Mouse (Mus musculus): ENCODE measurements at regions not wholly inside any gene's neighbourhood (a gene's known extent, or its start where the extent isn't known, plus 50 kb on each side); places are given as distances from the start of the nearest gene placed in this dataset.
"Not testable (repeated sequence)": the region's sequence is repeated elsewhere in the genome, so short reads cannot be mapped to it uniquely, and the experiment has no call there.

DNA sequence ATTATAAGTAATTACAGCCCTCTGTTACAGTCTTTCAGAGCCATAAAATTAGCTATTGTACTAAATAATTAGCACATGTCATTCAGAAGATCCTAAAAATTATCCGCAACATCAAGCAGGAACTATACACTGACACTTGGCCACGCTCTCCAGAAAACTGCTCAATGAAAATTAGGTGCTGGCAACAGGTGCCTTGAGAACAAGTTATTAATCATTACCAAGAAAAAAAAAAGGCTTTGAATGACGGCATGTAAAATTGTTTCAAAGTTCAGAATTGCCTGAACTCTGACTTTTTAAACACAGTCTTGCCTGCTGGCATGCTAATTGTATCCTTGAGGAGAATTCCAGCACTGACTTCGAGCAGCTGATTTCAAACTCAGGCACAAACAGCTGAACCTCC lies 316.6 kb downstream of the Vrk1 start:
- H3K27ac ChIP-seq (ENCODE audit: low read depth, low read length), result no peak overlapping the region
- no peak overlapping the region for H3K9ac ChIP-seq (ENCODE audit: low read depth, low read length)
- H3K4me1 ChIP-seq (ENCODE audit: control insufficient read depth, insufficient read depth, low read length), result no peaks in the 10 kb centered on the region
- no peak for ATAC-seq (replicated peaks; ENCODE audit: insufficient number of reproducible peaks, low FRiP score, low TSS enrichment)
- no peaks in the 10 kb centered on the region for H3K36me3 ChIP-seq (ENCODE audit: control insufficient read depth, insufficient read depth, low read length)
- 76% methylated on average over 4 of the region's 4 CpGs for WGBS (ENCODE audit: insufficient replicate concordance)
- H3K4me3 ChIP-seq (ENCODE audit: low read depth, low read length), result no peak overlapping the region
- H3K4me2 ChIP-seq, result no peak overlapping the region
- no peaks in the 10 kb centered on the region for H3K9me3 ChIP-seq (replicated peaks; ENCODE audit: control insufficient read depth, low read length)
- H3K27me3 ChIP-seq (ENCODE audit: control insufficient read depth, insufficient read depth, low read length), result no peaks in the 10 kb centered on the region

- Histone ChIP-seq H3K4me3 (ENCODE audit: low read depth, low read length) (no peak overlapping the region), H3K4me2 (no peak overlapping the region), H3K9me3 (replicated peaks; ENCODE audit: control insufficient read depth, low read length) (no peaks in the 10 kb centered on the region; the same call in 1 of the 2 replicates), H3K27ac (ENCODE audit: low read depth, low read length) (no peak overlapping the region), H3K4me1 (ENCODE audit: control insufficient read depth, insufficient read depth, low read length) (no peaks in the 10 kb centered on the region), H3K36me3 (ENCODE audit: control insufficient read depth, insufficient read depth, low read length) (no peaks in the 10 kb centered on the region), H3K27me3 (ENCODE audit: control insufficient read depth, insufficient read depth, low read length) (no peaks in the 10 kb centered on the region), H3K9ac (ENCODE audit: low read depth, low read length) (no peak overlapping the region)
- ATAC-seq (replicated peaks; ENCODE audit: insufficient number of reproducible peaks, low FRiP score, low TSS enrichment), result no peak
- 70% methylated on average over 5 of the region's 5 CpGs for WGBS (ENCODE audit: insufficient replicate concordance)
These were observed 317.3 kb downstream of the Vrk1 start for GRCm38 (mm10) chr12:106327351-106327750.

- no peaks in the 10 kb centered on the region for H3K4me1 ChIP-seq (ENCODE audit: control insufficient read depth, insufficient read depth, low read length)
- H3K9me3 ChIP-seq (replicated peaks; ENCODE audit: control insufficient read depth, low read length), result no peaks in the 10 kb centered on the region
- no peaks in the 10 kb centered on the region for H3K36me3 ChIP-seq (ENCODE audit: control insufficient read depth, insufficient read depth, low read length)
- H3K4me2 ChIP-seq, result no peak overlapping the region
- WGBS (ENCODE audit: insufficient replicate concordance), result 84% methylated on average over 9 of the region's 9 CpGs
- H3K9ac ChIP-seq (ENCODE audit: low read depth, low read length), result no peak overlapping the region
- H3K27ac ChIP-seq (ENCODE audit: low read depth, low read length), result no peak overlapping the region
- no peak for ATAC-seq (replicated peaks; ENCODE audit: insufficient number of reproducible peaks, low FRiP score, low TSS enrichment)
- no peaks in the 10 kb centered on the region for H3K27me3 ChIP-seq (ENCODE audit: control insufficient read depth, insufficient read depth, low read length)
- no peak overlapping the region for H3K4me3 ChIP-seq (ENCODE audit: low read depth, low read length)
These were observed 347.8 kb downstream of the Vrk1 start for GRCm38 (mm10) chr12:106357867-106358266.

DNA sequence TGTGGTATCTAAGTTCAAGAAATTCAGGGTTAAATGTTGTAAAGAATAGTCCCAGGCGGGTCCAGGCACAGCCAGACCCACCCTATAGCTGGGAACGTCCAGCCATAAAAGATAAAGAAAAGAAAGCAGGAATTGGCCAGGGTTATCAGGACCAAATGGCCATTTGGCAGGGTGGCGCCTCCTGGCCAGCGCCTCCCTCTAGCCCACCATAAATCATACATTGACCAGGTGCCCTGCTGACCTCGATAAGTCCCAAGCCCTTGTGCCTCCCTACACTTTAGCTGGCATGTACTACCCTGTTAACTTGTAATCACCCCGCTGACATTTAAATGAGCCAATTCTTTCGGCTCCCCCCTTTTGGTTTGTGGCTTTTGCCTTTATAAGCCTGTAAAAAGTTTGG lies 351.6 kb downstream of the Vrk1 start:
- not testable (repeated sequence) for H3K36me3 ChIP-seq (ENCODE audit: control insufficient read depth, insufficient read depth, low read length); H3K4me2 ChIP-seq; H3K27ac ChIP-seq (ENCODE audit: low read depth, low read length); H3K4me3 ChIP-seq (ENCODE audit: low read depth, low read length); H3K4me1 ChIP-seq (ENCODE audit: control insufficient read depth, insufficient read depth, low read length); ATAC-seq (replicated peaks; ENCODE audit: insufficient number of reproducible peaks, low FRiP score, low TSS enrichment); H3K9ac ChIP-seq (ENCODE audit: low read depth, low read length); H3K9me3 ChIP-seq (replicated peaks; ENCODE audit: control insufficient read depth, low read length); H3K27me3 ChIP-seq (ENCODE audit: control insufficient read depth, insufficient read depth, low read length)
- 62% methylated on average over 7 of the region's 7 CpGs for WGBS (ENCODE audit: insufficient replicate concordance)

DNA sequence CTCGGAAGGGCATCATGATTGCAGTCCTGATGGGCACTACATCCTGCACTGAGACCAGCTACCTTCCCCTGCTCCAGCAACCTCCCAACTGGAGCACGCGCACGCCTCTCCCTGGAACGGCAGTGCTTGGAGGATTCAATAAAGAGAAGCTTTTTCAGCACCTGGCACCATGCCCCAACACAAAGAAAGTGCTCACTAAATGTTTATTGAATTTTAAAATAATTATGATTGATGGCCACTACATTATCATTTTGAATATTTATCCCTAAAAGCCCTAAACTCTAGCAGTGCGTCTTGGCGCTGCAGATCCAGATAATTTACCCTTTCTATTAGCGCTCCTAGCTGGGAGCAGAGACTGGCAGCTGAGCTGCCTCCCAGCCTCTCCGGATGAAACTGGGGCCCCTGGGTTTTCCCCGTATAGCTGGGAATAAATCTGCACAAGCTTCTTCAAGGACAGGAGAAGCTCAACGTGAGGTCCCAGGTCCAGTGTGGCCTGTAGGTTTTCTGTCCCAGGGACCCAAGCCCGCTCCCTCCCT lies 364.9 kb downstream of the Vrk1 start:
- Histone ChIP-seq H3K4me1 (ENCODE audit: control insufficient read depth, insufficient read depth, low read length) (no peaks in the 10 kb centered on the region), H3K4me2 (no peak overlapping the region), H3K9me3 (replicated peaks; ENCODE audit: control insufficient read depth, low read length) (no peaks in the 10 kb centered on the region), H3K4me3 (ENCODE audit: low read depth, low read length) (no peak overlapping the region), H3K27ac (ENCODE audit: low read depth, low read length) (no peak overlapping the region), H3K9ac (ENCODE audit: low read depth, low read length) (no peak overlapping the region), H3K27me3 (ENCODE audit: control insufficient read depth, insufficient read depth, low read length) (no peaks in the 10 kb centered on the region; the same call in 1 of the 2 replicates), H3K36me3 (ENCODE audit: control insufficient read depth, insufficient read depth, low read length) (no peaks in the 10 kb centered on the region)
- 61% methylated on average over 12 of the region's 12 CpGs for WGBS (ENCODE audit: insufficient replicate concordance)
- ATAC-seq (replicated peaks; ENCODE audit: insufficient number of reproducible peaks, low FRiP score, low TSS enrichment), result no peak

DNA sequence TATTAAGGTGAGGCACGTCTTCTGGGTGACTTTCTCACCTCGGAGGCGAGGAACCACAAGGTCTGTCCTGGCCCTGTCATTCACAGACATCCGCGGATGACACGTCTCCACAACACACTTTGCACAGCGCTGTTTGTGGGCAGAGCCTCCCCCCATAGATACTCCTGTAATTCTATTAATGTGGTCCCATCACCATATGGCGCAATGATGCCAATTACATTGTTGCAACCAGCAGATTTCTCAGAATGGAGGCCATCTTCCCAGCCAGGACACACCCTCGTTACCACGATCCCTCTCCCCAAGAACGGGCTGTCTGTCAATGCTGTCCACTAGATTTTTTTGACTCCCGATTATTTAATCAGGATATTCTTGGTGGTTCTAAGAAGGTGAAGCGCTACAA lies 365.9 kb downstream of the Vrk1 start:
- WGBS (ENCODE audit: insufficient replicate concordance), result 86% methylated on average over 13 of the region's 13 CpGs
- no peak overlapping the region for H3K27ac ChIP-seq (ENCODE audit: low read depth, low read length)

DNA sequence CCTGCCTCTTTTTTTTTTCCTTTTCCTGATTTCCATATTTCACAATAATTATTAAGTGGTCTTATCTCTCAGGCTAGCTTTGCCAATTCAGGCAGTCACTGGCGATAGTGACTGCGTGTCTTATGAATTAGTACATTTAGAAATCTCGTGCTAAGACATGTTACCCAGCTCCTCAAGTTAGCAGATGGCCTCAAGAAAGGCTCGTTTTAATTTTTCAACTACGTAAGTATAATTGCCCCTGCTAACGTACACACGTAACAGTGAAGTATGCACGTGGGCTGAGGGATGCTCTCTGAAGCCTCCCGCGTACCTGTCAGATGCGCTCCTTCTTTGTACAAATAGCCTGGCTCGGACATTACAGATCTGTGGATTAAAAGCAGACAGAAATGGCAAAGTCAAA lies 366.8 kb downstream of the Vrk1 start:
- 86% methylated on average over 12 of the region's 12 CpGs for WGBS (ENCODE audit: insufficient replicate concordance)
- Histone ChIP-seq H3K9me3 (replicated peaks; ENCODE audit: control insufficient read depth, low read length) (no peaks in the 10 kb centered on the region), H3K9ac (ENCODE audit: low read depth, low read length) (no peak overlapping the region), H3K4me2 (no peak overlapping the region), H3K27me3 (ENCODE audit: control insufficient read depth, insufficient read depth, low read length) (no peaks in the 10 kb centered on the region; the same call in 1 of the 2 replicates), H3K4me1 (ENCODE audit: control insufficient read depth, insufficient read depth, low read length) (no peaks in the 10 kb centered on the region), H3K4me3 (ENCODE audit: low read depth, low read length) (no peak overlapping the region), H3K36me3 (ENCODE audit: control insufficient read depth, insufficient read depth, low read length) (no peaks in the 10 kb centered on the region), H3K27ac (ENCODE audit: low read depth, low read length) (no peak overlapping the region)
- no peak for ATAC-seq (replicated peaks; ENCODE audit: insufficient number of reproducible peaks, low FRiP score, low TSS enrichment)

More for the DNA sequence above, 365.9 kb downstream of the Vrk1 start:
- ATAC-seq (replicated peaks; ENCODE audit: insufficient number of reproducible peaks, low FRiP score, low TSS enrichment), result no peak
- Histone ChIP-seq H3K4me3 (ENCODE audit: low read depth, low read length) (no peak overlapping the region), H3K4me2 (no peak overlapping the region), H3K27me3 (ENCODE audit: control insufficient read depth, insufficient read depth, low read length) (no peaks in the 10 kb centered on the region; the same call in 1 of the 2 replicates), H3K4me1 (ENCODE audit: control insufficient read depth, insufficient read depth, low read length) (no peaks in the 10 kb centered on the region), H3K36me3 (ENCODE audit: control insufficient read depth, insufficient read depth, low read length) (no peaks in the 10 kb centered on the region), H3K9ac (ENCODE audit: low read depth, low read length) (no peak overlapping the region), H3K9me3 (replicated peaks; ENCODE audit: control insufficient read depth, low read length) (no peaks in the 10 kb centered on the region)

DNA sequence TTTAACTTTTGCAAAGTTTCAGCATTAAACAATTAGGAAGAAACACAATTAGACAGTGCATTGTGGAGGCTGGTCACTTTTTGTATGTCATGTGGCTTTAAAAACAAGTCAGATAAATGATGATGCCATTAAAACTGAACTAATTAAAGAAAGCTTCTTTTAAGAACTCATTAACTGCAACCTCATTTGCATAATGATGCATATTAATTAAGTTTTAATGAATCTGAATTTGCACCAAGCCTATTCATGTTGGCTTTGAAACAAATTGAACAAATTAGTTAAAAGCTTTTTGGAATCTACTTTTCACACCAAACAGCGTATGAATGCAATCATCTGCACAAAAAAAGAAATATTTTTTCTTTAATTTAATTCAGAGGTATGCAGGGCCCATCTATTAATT lies 367.3 kb downstream of the Vrk1 start:
- ATAC-seq (replicated peaks; ENCODE audit: insufficient number of reproducible peaks, low FRiP score, low TSS enrichment), result no peak
- Histone ChIP-seq H3K9me3 (replicated peaks; ENCODE audit: control insufficient read depth, low read length) (no peaks in the 10 kb centered on the region), H3K36me3 (ENCODE audit: control insufficient read depth, insufficient read depth, low read length) (no peaks in the 10 kb centered on the region), H3K4me3 (ENCODE audit: low read depth, low read length) (no peak overlapping the region), H3K4me1 (ENCODE audit: control insufficient read depth, insufficient read depth, low read length) (no peaks in the 10 kb centered on the region), H3K9ac (ENCODE audit: low read depth, low read length) (no peak overlapping the region), H3K27me3 (ENCODE audit: control insufficient read depth, insufficient read depth, low read length) (no peaks in the 10 kb centered on the region; the same call in 1 of the 2 replicates), H3K4me2 (no peak overlapping the region), H3K27ac (ENCODE audit: low read depth, low read length) (no peak overlapping the region)
- WGBS (ENCODE audit: insufficient replicate concordance), result 81% methylated on average over 1 of the region's 1 CpGs

- Histone ChIP-seq H3K4me1 (ENCODE audit: control insufficient read depth, insufficient read depth, low read length) (no peaks in the 10 kb centered on the region), H3K9ac (ENCODE audit: low read depth, low read length) (no peak overlapping the region), H3K4me3 (ENCODE audit: low read depth, low read length) (no peak overlapping the region), H3K36me3 (ENCODE audit: control insufficient read depth, insufficient read depth, low read length) (no peaks in the 10 kb centered on the region), H3K27ac (ENCODE audit: low read depth, low read length) (no peak overlapping the region), H3K4me2 (no peak overlapping the region), H3K9me3 (replicated peaks; ENCODE audit: control insufficient read depth, low read length) (no peaks in the 10 kb centered on the region), H3K27me3 (ENCODE audit: control insufficient read depth, insufficient read depth, low read length) (no peaks in the 10 kb centered on the region; the same call in 1 of the 2 replicates)
- no peak for ATAC-seq (replicated peaks; ENCODE audit: insufficient number of reproducible peaks, low FRiP score, low TSS enrichment)
- 77% methylated on average over 5 of the region's 5 CpGs for WGBS (ENCODE audit: insufficient replicate concordance)
These were observed 367.7 kb downstream of the Vrk1 start for GRCm38 (mm10) chr12:106377761-106378160.
